26 mouse cellular contexts compared by ENCODE assay signal in genomic region chr6:146302101-146302500, GRCm38 (mm10).
A peak's percentile ranks its signal among the peaks of the same experiment; 100 is the strongest.
DNase-seq lines count a peak whose midpoint lies in the region; ATAC-seq and TF ChIP-seq lines count a peak whose summit lies in the region.
"Had no signal": no experiment of that assay in that cellular context is flagged by ENCODE, and none has a peak within 500 bp of the region (broad histone marks: within the 10 kb centered on the region; RNA-seq: fewer than 3 reads in every experiment).

No protein-coding gene starts in this region.

- H3K4me1 ChIP-seq in embryonic facial prominence, embryonic 12.5 days, result no peaks in the 10 kb centered on the region
- peaks cover 6% of the 10 kb centered on the region for H3K4me1 ChIP-seq in embryonic facial prominence, embryonic 10.5 days
- 0 out of 2 replicates have a peak, but pooled peaks cover 3% of the 10 kb centered on the region for H3K4me1 ChIP-seq in hindbrain, postnatal 0 days (ENCODE audit: insufficient read depth, low read length)
- peaks cover 12% of the 10 kb centered on the region for H3K4me1 ChIP-seq in hindbrain, embryonic 10.5 days (replicated peaks)
- 0 out of 2 replicates have a peak, but pooled peaks cover 5% of the 10 kb centered on the region for H3K4me1 ChIP-seq in midbrain, embryonic 15.5 days
- no peaks in the 10 kb centered on the region for H3K4me1 ChIP-seq in midbrain, postnatal 0 days (ENCODE audit: insufficient read depth, low read length)
- H3K4me1 ChIP-seq: liver, embryonic 13.5 days; stomach, embryonic 15.5 days had no signal

- no peaks in the 10 kb centered on the region for H3K27me3 ChIP-seq in embryonic facial prominence, embryonic 12.5 days
- H3K27me3 ChIP-seq in embryonic facial prominence, embryonic 10.5 days (replicated peaks; ENCODE audit: low read depth, poor library complexity, severe bottlenecking), result no peaks in the 10 kb centered on the region
- H3K27me3 ChIP-seq in hindbrain, postnatal 0 days (ENCODE audit: insufficient read depth, low read length), result no peaks in the 10 kb centered on the region
- H3K27me3 ChIP-seq in hindbrain, embryonic 10.5 days (ENCODE audit: insufficient read depth, poor library complexity, severe bottlenecking), result no peaks in the 10 kb centered on the region; the same call in 1 of the 2 replicates
- no peaks in the 10 kb centered on the region for H3K27me3 ChIP-seq in midbrain, embryonic 15.5 days (replicated peaks)
- no peaks in the 10 kb centered on the region for H3K27me3 ChIP-seq in midbrain, postnatal 0 days (ENCODE audit: insufficient read depth, low read length)
- H3K27me3 ChIP-seq: CH12.LX; limb, embryonic 15.5 days; liver, embryonic 13.5 days; megakaryocyte, embryonic 14.5 days; neural tube, embryonic 13.5 days; stomach, embryonic 15.5 days had no signal

- no peaks in the 10 kb centered on the region for H3K36me3 ChIP-seq in embryonic facial prominence, embryonic 12.5 days
- H3K36me3 ChIP-seq in embryonic facial prominence, embryonic 10.5 days (replicated peaks), result no peaks in the 10 kb centered on the region
- no peaks in the 10 kb centered on the region for H3K36me3 ChIP-seq in hindbrain, postnatal 0 days (ENCODE audit: insufficient read depth, low read length)
- no peaks in the 10 kb centered on the region for H3K36me3 ChIP-seq in hindbrain, embryonic 10.5 days
- no peaks in the 10 kb centered on the region for H3K36me3 ChIP-seq in midbrain, embryonic 15.5 days (replicated peaks)
- no peaks in the 10 kb centered on the region for H3K36me3 ChIP-seq in midbrain, postnatal 0 days (ENCODE audit: insufficient read depth, low read length)
- H3K36me3 ChIP-seq: limb, embryonic 15.5 days; liver, embryonic 13.5 days; neural tube, embryonic 13.5 days; stomach, embryonic 15.5 days had no signal

- no peak overlapping the region for H3K9ac ChIP-seq in embryonic facial prominence, embryonic 12.5 days
- no peak overlapping the region for H3K9ac ChIP-seq in hindbrain, postnatal 0 days (replicated peaks; ENCODE audit: low read length)
- H3K9ac ChIP-seq in midbrain, embryonic 15.5 days, result no peak overlapping the region
- no peak overlapping the region for H3K9ac ChIP-seq in midbrain, postnatal 0 days (replicated peaks; ENCODE audit: low read length, poor library complexity, severe bottlenecking)
- H3K9ac ChIP-seq: forebrain, postnatal 0 days; limb, embryonic 15.5 days; liver, embryonic 13.5 days; neural tube, embryonic 13.5 days; stomach, embryonic 15.5 days had no signal

- peak; percentile 19; the same call in 1 of the 2 replicates for ATAC-seq in embryonic facial prominence, embryonic 12.5 days (ENCODE audit: insufficient number of reproducible peaks, insufficient read depth, low FRiP score, low TSS enrichment)
- ATAC-seq in hindbrain, postnatal 0 days, result 0 out of 2 replicates have a peak, but pooled peaks have one; percentile 43
- 0 out of 2 replicates have a peak, but pooled peaks have one; percentile 54 for ATAC-seq in midbrain, embryonic 15.5 days (replicated peaks)
- no peak for ATAC-seq in midbrain, postnatal 0 days (ENCODE audit: low FRiP score)
- ATAC-seq: forebrain, postnatal 0 days; intestine, embryonic 16.5 days; lung, postnatal 0 days had no signal

- no peak for TF ChIP-seq CTCF in hindbrain, postnatal 0 days (IDR thresholded peaks at IDR 0.05; ENCODE audit: low read depth)
- TF ChIP-seq CTCF in midbrain, postnatal 0 days (IDR thresholded peaks at IDR 0.05), result no peak

- 0 out of 2 replicates have a peak, but pooled peaks cover 3% of the 10 kb centered on the region for H3K9me3 ChIP-seq in embryonic facial prominence, embryonic 12.5 days
- H3K9me3 ChIP-seq in embryonic facial prominence, embryonic 10.5 days, result peaks cover 2% of the 10 kb centered on the region; the same call in 1 of the 2 replicates
- no peaks in the 10 kb centered on the region for H3K9me3 ChIP-seq in hindbrain, postnatal 0 days (ENCODE audit: low read length)
- no peaks in the 10 kb centered on the region for H3K9me3 ChIP-seq in hindbrain, embryonic 10.5 days
- no peaks in the 10 kb centered on the region for H3K9me3 ChIP-seq in midbrain, embryonic 15.5 days
- no peaks in the 10 kb centered on the region for H3K9me3 ChIP-seq in midbrain, postnatal 0 days (ENCODE audit: low read length)
- H3K9me3 ChIP-seq: limb, embryonic 15.5 days; liver, embryonic 13.5 days; stomach, embryonic 15.5 days had no signal

- no peak overlapping the region for H3K27ac ChIP-seq in embryonic facial prominence, embryonic 12.5 days
- H3K27ac ChIP-seq in embryonic facial prominence, embryonic 10.5 days (replicated peaks), result no peak overlapping the region
- no peak overlapping the region for H3K27ac ChIP-seq in hindbrain, postnatal 0 days
- no peak overlapping the region for H3K27ac ChIP-seq in hindbrain, embryonic 10.5 days
- H3K27ac ChIP-seq in midbrain, embryonic 15.5 days, result no peak overlapping the region
- H3K27ac ChIP-seq in midbrain, postnatal 0 days (ENCODE audit: low read depth, low read length), result no peak overlapping the region
- H3K27ac ChIP-seq: limb, embryonic 15.5 days; liver, embryonic 13.5 days; neural tube, embryonic 13.5 days; stomach, embryonic 15.5 days had no signal

- no peak overlapping the region for H3K4me3 ChIP-seq in embryonic facial prominence, embryonic 12.5 days
- no peak overlapping the region for H3K4me3 ChIP-seq in embryonic facial prominence, embryonic 10.5 days
- H3K4me3 ChIP-seq in hindbrain, postnatal 0 days (ENCODE audit: low read length), result no peak overlapping the region
- no peak overlapping the region for H3K4me3 ChIP-seq in hindbrain, embryonic 10.5 days
- H3K4me3 ChIP-seq in midbrain, embryonic 15.5 days, result no peak overlapping the region
- H3K4me3 ChIP-seq in midbrain, postnatal 0 days (ENCODE audit: low read depth, low read length), result no peak overlapping the region
- H3K4me3 ChIP-seq: erythroblast, embryonic 14.5 days; limb, embryonic 15.5 days; liver, embryonic 13.5 days; megakaryocyte, embryonic 14.5 days; neural tube, embryonic 13.5 days; stomach, embryonic 15.5 days had no signal

- WGBS in embryonic facial prominence, embryonic 12.5 days, result 39% methylated on average over 3 of the region's 3 CpGs
- WGBS in embryonic facial prominence, embryonic 10.5 days, result 72% methylated on average over 3 of the region's 3 CpGs
- WGBS in hindbrain, postnatal 0 days, result 45% methylated on average over 3 of the region's 3 CpGs
- 79% methylated on average over 3 of the region's 3 CpGs for WGBS in hindbrain, embryonic 10.5 days
- WGBS in midbrain, embryonic 15.5 days, result 62% methylated on average over 3 of the region's 3 CpGs
- WGBS in midbrain, postnatal 0 days, result 52% methylated on average over 3 of the region's 3 CpGs

- H3K4me2 ChIP-seq in embryonic facial prominence, embryonic 12.5 days (replicated peaks), result no peak overlapping the region
- no peak overlapping the region for H3K4me2 ChIP-seq in hindbrain, postnatal 0 days (ENCODE audit: low read depth, low read length)
- H3K4me2 ChIP-seq in midbrain, embryonic 15.5 days, result no peak overlapping the region
- H3K4me2 ChIP-seq in midbrain, postnatal 0 days (ENCODE audit: low read depth, low read length, poor library complexity, severe bottlenecking), result no peak overlapping the region
- H3K4me2 ChIP-seq: limb, embryonic 15.5 days; liver, embryonic 13.5 days; neural tube, embryonic 13.5 days; stomach, embryonic 15.5 days had no signal

- no peak for DNase-seq in embryonic facial prominence, embryonic 10.5 days (ENCODE audit: low spot score)
- DNase-seq in hindbrain, postnatal 0 days (ENCODE audit: low spot score), result peak; percentile 18
- DNase-seq in hindbrain, embryonic 10.5 days (ENCODE audit: low spot score), result no peak
- no peak for DNase-seq in midbrain, postnatal 0 days (ENCODE audit: low spot score)
- peak; percentile 22 for DNase-seq in retina, embryonic 14.5 days (ENCODE audit: low spot score)
- no peak for DNase-seq in cerebellum, adult 11-12 months
- DNase-seq: adrenal gland, adult 8-10 months; cerebellum, adult 8-10 months; cerebellum, postnatal 25 days; forebrain, postnatal 0 days; heart, postnatal 14 days; kidney, adult 8-10 months; kidney, postnatal 14 days; liver, embryonic 13.5 days; lung, adult 18-20 months; lung, postnatal 4 days had no signal

Comparison
In these comparisons a context has a peak if more than half of its experiments do, and no peak if none do; other contexts are left out.
1. DNase-seq: peak in hindbrain, postnatal 0 days (single experiment) and retina, embryonic 14.5 days (single experiment); none in embryonic facial prominence, embryonic 10.5 days (single experiment), hindbrain, embryonic 10.5 days (single experiment), midbrain, postnatal 0 days (single experiment) and cerebellum, adult 11-12 months (single experiment).